Mouse (Mus musculus) B cell, adult 2 months (primary cell): ENCODE results near the gene Scn1b.

ENCODE experiments used
- DNase-seq, 2 experiments: peaks; one replicate each; pipeline ENCODE4 v3.0.0; 2022

Scn1b gene

GRCm38 (mm10) chr7:31126851-31127724 is at the start of gene Scn1b:
TSS of gene Scn1b (minus strand) at chr7:31127003.
- DNase-seq = no peak

GRCm38 (mm10) chr7:31175096-31175495 is 48.3 kb upstream of the Scn1b start:
- DNase-seq = no peak

- DNase-seq = peak; percentile 55 to 61
Observed at GRCm38 (mm10) chr7:31174466-31174865, 47.7 kb upstream of the Scn1b start.

- peak; percentile 79 to 82 for DNase-seq
Observed at GRCm38 (mm10) chr7:31172238-31172637, 45.4 kb upstream of the Scn1b start.

GRCm38 (mm10) chr7:31170520-31170919 is 43.7 kb upstream of the Scn1b start:
- DNase-seq = no peak

GRCm38 (mm10) chr7:31168412-31168811 is 41.6 kb upstream of the Scn1b start:
- no peak for DNase-seq

- DNase-seq = no peak
Observed at GRCm38 (mm10) chr7:31164748-31165147, 37.9 kb upstream of the Scn1b start.

GRCm38 (mm10) chr7:31163666-31164577 is 37.1 kb upstream of the Scn1b start:
- no peak for DNase-seq

GRCm38 (mm10) chr7:31162324-31162723 is 35.5 kb upstream of the Scn1b start:
- no peak for DNase-seq

- no peak for DNase-seq
Observed at GRCm38 (mm10) chr7:31161831-31162230, 35.0 kb upstream of the Scn1b start.

GRCm38 (mm10) chr7:31161246-31161645 is 34.4 kb upstream of the Scn1b start:
- peak in 1 of 2 experiments; percentile 24 for DNase-seq

GRCm38 (mm10) chr7:31160763-31161162 is 34.0 kb upstream of the Scn1b start:
- peak; percentile 42 to 52 for DNase-seq

- DNase-seq = peak; percentile 60 to 68
Observed at GRCm38 (mm10) chr7:31156034-31156928, 29.5 kb upstream of the Scn1b start.

- no peak for DNase-seq
Observed at GRCm38 (mm10) chr7:31155296-31156033, 28.7 kb upstream of the Scn1b start, which contains the start of gene Gramd1a. TSS of gene Gramd1a (minus strand) at chr7:31155896.

- DNase-seq = no peak
Observed at GRCm38 (mm10) chr7:31153536-31154320, 26.9 kb upstream of the Scn1b start.

GRCm38 (mm10) chr7:31151301-31152241 is 24.8 kb upstream of the Scn1b start:
- DNase-seq = peak; percentile 67 to 71

- peak; percentile 79 to 83 for DNase-seq
Observed at GRCm38 (mm10) chr7:31150566-31151300, 23.9 kb upstream of the Scn1b start.

GRCm38 (mm10) chr7:31149751-31150565 is 23.2 kb upstream of the Scn1b start:
- peak; percentile 53 to 55 for DNase-seq
